Mouse (Mus musculus) 416B (cell line): ENCODE results near the gene Slc28a2.
A peak's percentile ranks its signal among the peaks of the same experiment; 100 is the strongest.
"Not testable (repeated sequence)": the region's sequence is repeated elsewhere in the genome, so short reads cannot be mapped to it uniquely, and the experiment has no call there.

ENCODE experiments used
- DNase-seq: peaks from one replicate; pipeline ENCODE4 v3.0.0; 2011; ENCODE audit warnings: low read depth

Slc28a2 gene

GRCm38 (mm10) chr2:122467351-122468013, 41.2 kb downstream of the Slc28a2 start:
- DNase-seq: no peak

- no peak for DNase-seq
These were observed 42.9 kb downstream of the Slc28a2 start for GRCm38 (mm10) chr2:122469221-122469620.

DNA sequence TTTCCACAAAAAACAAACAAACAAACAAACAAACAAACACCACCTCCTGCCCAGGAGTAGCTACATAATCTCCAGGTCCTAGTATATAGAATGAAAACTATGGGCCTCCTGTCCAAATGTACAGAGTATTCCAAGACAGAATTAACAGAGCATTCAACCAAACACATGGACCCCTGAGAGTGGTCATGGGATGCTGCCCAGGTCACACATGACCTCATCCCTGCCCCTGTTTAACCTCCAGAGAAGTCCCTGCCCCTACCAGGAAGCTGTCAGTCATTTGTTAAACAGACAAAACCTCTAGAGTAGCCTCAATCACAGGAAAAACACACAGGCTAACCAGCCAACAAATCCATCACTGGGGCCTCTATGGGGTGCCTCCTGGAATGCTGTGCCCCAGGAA, 50.3 kb downstream of the Slc28a2 start:
- DNase-seq: no peak

DNA sequence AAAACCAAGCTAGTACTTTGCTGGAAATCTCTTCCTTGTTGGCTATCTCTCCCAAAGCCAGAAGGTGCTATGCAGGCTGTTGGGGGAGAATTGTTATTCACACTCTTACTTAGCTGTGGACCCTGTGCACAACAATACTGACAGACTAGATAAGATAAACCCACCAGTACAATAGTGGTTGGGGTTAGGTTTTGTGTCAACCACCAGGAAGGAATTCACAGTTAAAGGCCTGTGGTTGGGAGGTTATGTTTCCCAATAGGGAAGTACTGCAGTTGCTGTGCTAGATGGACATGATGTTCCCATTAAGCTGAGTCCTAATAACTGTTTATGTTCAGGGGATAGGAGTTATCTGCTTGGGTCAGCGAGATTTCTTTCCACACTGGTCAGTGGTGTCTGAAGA, 57.5 kb downstream of the Slc28a2 start:
- peak; percentile 39 for DNase-seq

DNA sequence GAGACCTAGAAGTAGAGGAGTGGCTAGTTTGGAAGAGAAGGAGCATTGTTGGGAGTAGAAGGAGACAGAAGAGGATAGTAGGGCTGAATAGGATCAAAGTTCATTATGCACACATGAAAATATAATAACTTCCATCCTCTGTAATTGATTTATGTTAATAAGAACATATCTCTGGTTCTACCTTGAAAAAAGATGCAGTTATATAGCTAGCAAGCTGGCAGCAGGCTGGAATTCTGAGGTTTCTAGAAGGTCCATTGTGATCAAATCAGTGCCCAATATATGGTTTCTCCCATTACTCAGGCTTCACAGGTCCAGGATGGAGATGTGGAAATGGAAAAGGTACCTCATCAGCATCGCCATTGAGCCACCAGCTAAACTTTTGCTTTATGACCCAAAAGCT, 58.4 kb downstream of the Slc28a2 start, which contains the start of gene Gm14085:
Gene Gm14085, plus strand, starts transcription at position 301 of the 400 bp plus-strand sequence.
- DNase-seq: no peak

DNA sequence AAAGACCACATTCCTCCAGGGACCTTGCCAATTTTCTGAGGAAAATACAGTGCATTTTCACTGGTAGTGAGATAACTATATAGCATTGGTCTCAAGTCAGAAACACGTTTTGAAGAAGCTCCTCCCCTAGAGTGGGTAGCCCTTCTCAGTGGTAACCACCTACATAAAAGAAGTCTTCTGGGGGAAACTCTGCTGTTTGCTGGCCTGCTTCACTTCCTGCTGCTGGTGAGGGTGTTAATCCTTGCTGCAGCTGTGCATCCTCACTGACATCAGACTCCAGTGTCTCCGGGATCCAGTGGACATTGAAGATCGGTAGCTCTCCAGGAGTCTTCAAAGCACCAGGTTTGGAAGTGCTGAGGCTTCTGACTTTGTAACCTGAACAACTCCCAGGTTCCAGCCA, 59.4 kb downstream of the Slc28a2 start:
- not testable (repeated sequence) for DNase-seq

- not testable (repeated sequence) for DNase-seq
These were observed 59.8 kb downstream of the Slc28a2 start for GRCm38 (mm10) chr2:122486122-122486521.

- DNase-seq: no peak
These were observed 60.4 kb downstream of the Slc28a2 start for GRCm38 (mm10) chr2:122486674-122487073.
